Mouse (Mus musculus) embryonic facial prominence, embryonic 13.5 days (tissue): ENCODE results near the gene Wdr86. TPM values are rescaled to one million over a fixed set of nuclear protein-coding genes. Genes with fewer than 3 reads are reported as not detected.

Experiments
- polyA plus RNA-seq: library from polyadenylated mRNA; unstranded; fragments of >200 nt; fragmentation: Nextera tagmentation; extraction: Ambion mirVana; gene quantifications from 2 replicates; pipeline ENCODE4 v1.2.1, GENCODE M21; 2015

Gene Wdr86
- polyA plus RNA-seq, 1 experiment from 2014 or later, result 77.5 TPM

Other genes with a start within 250 kb of the Wdr86 start
- gene Gbx1, start 203.5 kb downstream of the Wdr86 start, polyA plus RNA-seq, result 0.11 TPM in 1 of 2 replicates, not detected in the other
- gene Asb10, start 189.7 kb downstream of the Wdr86 start, polyA plus RNA-seq, result 0.56 and 0.63 TPM in 2 replicates
- gene 4931409K22Rik, start 173.9 kb downstream of the Wdr86 start, polyA plus RNA-seq, result 0.11 TPM in 1 of 2 replicates, not detected in the other
- gene Abcf2, start 153.3 kb downstream of the Wdr86 start, polyA plus RNA-seq, result 112 and 115 TPM in 2 replicates
- gene Chpf2, start 144.0 kb downstream of the Wdr86 start, polyA plus RNA-seq, result 24.2 and 26.4 TPM in 2 replicates
- gene Smarcd3, start 106.3 kb downstream of the Wdr86 start, polyA plus RNA-seq, result 37.4 and 43.5 TPM in 2 replicates
- gene Nub1, start 45.2 kb downstream of the Wdr86 start, polyA plus RNA-seq, result 30.8 and 33.6 TPM in 2 replicates
- gene Crygn, start 27.3 kb upstream of the Wdr86 start, polyA plus RNA-seq, result 1.1 and 2.8 TPM in 2 replicates
- gene Rheb, start 111.9 kb upstream of the Wdr86 start, polyA plus RNA-seq, result 219 and 253 TPM in 2 replicates